16 mouse cellular contexts compared by ENCODE assay signal in genomic region chr10:89164533-89164932, GRCm38 (mm10).
"Had no signal": no experiment of that assay in that cellular context is flagged by ENCODE, and none has a peak within 500 bp of the region (broad histone marks: within the 10 kb centered on the region; RNA-seq: fewer than 3 reads in every experiment).

No protein-coding gene starts in this region.

- H3K4me1 ChIP-seq: neural tube, embryonic 13.5 days; neural tube, embryonic 15.5 days; stomach, embryonic 15.5 days had no signal

- H3K9ac ChIP-seq: neural tube, embryonic 13.5 days; neural tube, embryonic 15.5 days; stomach, embryonic 15.5 days had no signal

- H3K36me3 ChIP-seq: neural tube, embryonic 13.5 days; neural tube, embryonic 15.5 days; stomach, embryonic 15.5 days had no signal

- H3K27me3 ChIP-seq: neural tube, embryonic 13.5 days; neural tube, embryonic 15.5 days; stomach, embryonic 15.5 days had no signal

- DNase-seq: retina, postnatal 1 day; right cerebral cortex, adult 18-20 months; right cerebral cortex, postnatal 14 days; right cerebral cortex, postnatal 25 days; right cerebral cortex, postnatal 4 days; spleen, adult 18-20 months; thymus, adult 18-20 months; thymus, adult 2 months; thymus, postnatal 14 days; thymus, postnatal 25 days; thymus, postnatal 36 days; thymus, postnatal 4 days had no signal

- H3K4me3 ChIP-seq: neural tube, embryonic 13.5 days; neural tube, embryonic 15.5 days; stomach, embryonic 15.5 days had no signal

- H3K4me2 ChIP-seq: neural tube, embryonic 13.5 days; neural tube, embryonic 15.5 days; stomach, embryonic 15.5 days had no signal

- H3K9me3 ChIP-seq: neural tube, embryonic 13.5 days; neural tube, embryonic 15.5 days; stomach, embryonic 15.5 days had no signal

- H3K27ac ChIP-seq: neural tube, embryonic 13.5 days; neural tube, embryonic 15.5 days; stomach, embryonic 15.5 days; stomach, postnatal 0 days had no signal
